Mouse (Mus musculus) erythroblast, embryonic 14.5 days (primary cell): ENCODE results near the gene Izumo2. TPM values are rescaled to one million over a fixed set of nuclear protein-coding genes. Genes with fewer than 3 reads are reported as not detected.

Experiments used
- H3K27me3 ChIP-seq: 2 replicates; pipeline ENCODE4 v1.6.1; 2012; ENCODE audit warnings: inconsistent platforms; ENCODE audit not compliant: control insufficient read depth
- H3K36me3 ChIP-seq: 2 replicates; pipeline ENCODE4 v1.6.1; 2012; ENCODE audit warnings: mild to moderate bottlenecking, inconsistent platforms; ENCODE audit not compliant: control insufficient read depth
- H3K4me1 ChIP-seq: 2 replicates; pipeline ENCODE4 v1.6.1; 2012; ENCODE audit warnings: inconsistent platforms; ENCODE audit not compliant: control insufficient read depth
- H3K4me3 ChIP-seq: replicated peaks from 2 replicates; pipeline ENCODE3; 2012; ENCODE audit warnings: moderate library complexity, mild to moderate bottlenecking, inconsistent platforms
- H3K9me3 ChIP-seq: 2 replicates; pipeline ENCODE4 v1.6.1; 2012; ENCODE audit warnings: low read length, inconsistent platforms, mixed read lengths; ENCODE audit not compliant: control insufficient read depth
- GATA1 ChIP-seq: IDR thresholded peaks from 2 replicates; pipeline ENCODE4 v1.6.1; 2012; ENCODE audit warnings: low read length, inconsistent platforms, mixed read lengths
- TAL1 ChIP-seq: IDR thresholded peaks from 3 replicates; pipeline ENCODE4 v1.6.1; 2012; ENCODE audit warnings: low read length, inconsistent platforms, mixed read lengths
- polyA plus RNA-seq: library from polyadenylated mRNA; stranded (reverse); fragments of >175 nt; gene quantifications from 2 replicates; pipeline ENCODE4 v1.2.3, GENCODE M21; 2012

Izumo2 gene
- polyA plus RNA-seq, 1 experiment = not detected

GRCm38 (mm10) chr7:44672193-44672592, 36.3 kb upstream of the Izumo2 start:
- Histone ChIP-seq H3K4me3 (no peak overlapping the region), H3K27me3 (peaks cover 11% of the 10 kb centered on the region), H3K36me3 (no peaks in the 10 kb centered on the region), H3K4me1 (peaks cover 4% of the 10 kb centered on the region), H3K9me3 (peaks cover 2% of the 10 kb centered on the region)
- TF ChIP-seq TAL1 (no peak), GATA1 (no peak)

DNA sequence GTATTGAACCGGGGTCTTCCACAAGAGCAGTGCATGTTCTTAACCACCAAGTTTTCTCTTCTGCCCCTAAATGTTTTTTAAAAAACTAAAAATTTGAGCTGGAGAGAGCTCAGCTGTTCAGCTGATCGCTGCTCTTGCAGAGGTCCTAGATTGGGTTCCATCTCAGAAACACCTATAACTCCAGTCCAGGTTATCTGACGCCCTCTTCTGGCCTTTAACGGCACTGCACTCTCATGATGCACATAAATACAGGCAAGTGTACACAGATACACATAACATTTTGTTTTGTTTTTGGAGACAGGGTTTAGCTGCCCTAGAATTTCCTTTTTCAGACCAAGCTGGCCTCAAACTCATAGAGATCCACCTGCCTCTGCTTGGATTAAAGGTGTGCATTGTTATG, 34.0 kb upstream of the Izumo2 start:
- no peak overlapping the region for H3K4me3 ChIP-seq
- peaks cover 4% of the 10 kb centered on the region for H3K4me1 ChIP-seq
- H3K27me3 ChIP-seq = peaks cover 11% of the 10 kb centered on the region
- TF ChIP-seq TAL1 (no peak), GATA1 (no peak)
- H3K9me3 ChIP-seq = peaks cover 2% of the 10 kb centered on the region
- no peaks in the 10 kb centered on the region for H3K36me3 ChIP-seq

DNA sequence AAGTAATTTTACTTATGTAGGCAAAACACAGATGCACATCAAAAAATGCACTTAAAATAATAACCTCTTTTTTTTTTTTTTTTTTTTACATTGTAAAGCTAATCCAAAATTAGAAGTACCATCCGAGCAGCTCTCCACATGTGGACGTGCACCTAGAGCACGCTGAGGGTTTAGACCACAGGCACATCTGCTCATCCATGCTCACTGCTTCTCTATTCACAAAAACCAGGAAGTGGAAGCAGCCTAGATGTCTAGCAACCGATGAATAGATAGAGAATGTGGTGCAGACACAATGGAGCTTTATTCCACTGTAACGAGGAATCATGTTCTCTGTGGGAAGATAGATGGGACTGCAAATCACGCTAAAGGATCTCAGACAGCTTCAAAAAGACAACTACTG, 33.4 kb upstream of the Izumo2 start:
- Histone ChIP-seq H3K4me3 (no peak overlapping the region), H3K4me1 (peaks cover 4% of the 10 kb centered on the region), H3K36me3 (no peaks in the 10 kb centered on the region), H3K27me3 (peaks cover 11% of the 10 kb centered on the region), H3K9me3 (peaks cover 2% of the 10 kb centered on the region)
- TF ChIP-seq GATA1 = no peak
- no peak for TF ChIP-seq TAL1

DNA sequence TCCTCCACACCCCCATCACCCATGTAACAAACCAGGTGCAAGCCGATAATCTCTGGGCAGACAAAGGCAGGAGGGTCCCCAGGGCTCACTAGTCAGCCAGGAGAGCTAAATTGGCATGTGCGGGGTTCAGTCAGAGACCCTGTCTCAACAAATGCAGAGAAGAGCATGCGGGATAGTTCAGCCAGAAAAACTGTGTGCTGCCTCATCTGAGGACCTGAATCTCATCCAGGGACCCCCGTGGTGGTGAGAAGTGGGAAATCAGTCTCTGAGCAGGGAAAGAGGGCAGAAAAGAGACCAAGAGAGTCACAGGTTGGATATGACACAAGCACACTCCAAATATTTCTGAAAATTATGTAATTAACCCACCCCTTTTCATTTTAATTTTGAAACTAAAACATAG, 32.4 kb upstream of the Izumo2 start:
- H3K4me1 ChIP-seq = no peaks in the 10 kb centered on the region
- H3K36me3 ChIP-seq = no peaks in the 10 kb centered on the region
- peaks cover 4% of the 10 kb centered on the region; the same call in 1 of the 2 replicates for H3K27me3 ChIP-seq
- TF ChIP-seq TAL1 (no peak), GATA1 (no peak)
- no peak overlapping the region for H3K4me3 ChIP-seq
- H3K9me3 ChIP-seq = peaks cover 2% of the 10 kb centered on the region

GRCm38 (mm10) chr7:44676611-44677010, 31.9 kb upstream of the Izumo2 start:
- H3K4me1 ChIP-seq = no peaks in the 10 kb centered on the region
- TF ChIP-seq GATA1 (no peak), TAL1 (no peak)
- H3K27me3 ChIP-seq = no peaks in the 10 kb centered on the region
- H3K9me3 ChIP-seq = peaks cover 2% of the 10 kb centered on the region
- no peak overlapping the region for H3K4me3 ChIP-seq
- H3K36me3 ChIP-seq = no peaks in the 10 kb centered on the region

- no peaks in the 10 kb centered on the region for H3K9me3 ChIP-seq
- TF ChIP-seq GATA1 = no peak
- TF ChIP-seq TAL1 = no peak
- H3K27me3 ChIP-seq = no peaks in the 10 kb centered on the region
- H3K36me3 ChIP-seq = no peaks in the 10 kb centered on the region
- H3K4me3 ChIP-seq = no peak overlapping the region
- H3K4me1 ChIP-seq = no peaks in the 10 kb centered on the region
Observed at GRCm38 (mm10) chr7:44683656-44684055, 24.9 kb upstream of the Izumo2 start.

GRCm38 (mm10) chr7:44685531-44686402, 22.8 kb upstream of the Izumo2 start:
- H3K9me3 ChIP-seq = no peaks in the 10 kb centered on the region

GRCm38 (mm10) chr7:44688890-44689289, 19.7 kb upstream of the Izumo2 start:
- no peaks in the 10 kb centered on the region for H3K27me3 ChIP-seq
- no peaks in the 10 kb centered on the region for H3K9me3 ChIP-seq
- no peaks in the 10 kb centered on the region for H3K36me3 ChIP-seq
- H3K4me3 ChIP-seq = no peak overlapping the region
- no peaks in the 10 kb centered on the region for H3K4me1 ChIP-seq
- TF ChIP-seq GATA1 (no peak), TAL1 (no peak)

More at GRCm38 (mm10) chr7:44685531-44686402, 22.8 kb upstream of the Izumo2 start:
- H3K4me3 ChIP-seq = no peak overlapping the region
- TF ChIP-seq TAL1 (no peak), GATA1 (no peak)
- H3K27me3 ChIP-seq = no peaks in the 10 kb centered on the region
- H3K4me1 ChIP-seq = no peaks in the 10 kb centered on the region
- H3K36me3 ChIP-seq = no peaks in the 10 kb centered on the region

DNA sequence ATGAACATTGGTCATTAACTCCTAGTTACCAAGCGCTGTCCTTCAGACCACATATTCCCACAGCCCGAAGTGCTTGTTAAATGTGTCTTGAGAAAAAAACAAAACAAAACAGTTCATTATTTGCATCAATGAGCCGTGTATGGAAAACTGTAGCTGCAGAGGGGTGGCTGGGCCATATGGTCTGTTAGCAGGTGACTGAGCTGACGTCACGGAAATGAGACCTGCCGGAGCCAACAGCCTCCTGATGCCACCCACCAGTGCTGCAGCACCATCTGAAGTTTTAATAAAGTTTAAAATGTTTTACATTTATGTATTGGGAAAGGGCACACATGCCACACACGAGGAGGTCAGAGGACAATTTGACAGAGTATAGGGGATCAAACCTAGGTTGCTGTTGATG, 19.2 kb upstream of the Izumo2 start:
- Histone ChIP-seq H3K4me1 (no peaks in the 10 kb centered on the region), H3K9me3 (no peaks in the 10 kb centered on the region)
- TF ChIP-seq TAL1 (no peak), GATA1 (no peak)

More for the DNA sequence above, 19.2 kb upstream of the Izumo2 start:
- H3K27me3 ChIP-seq = no peaks in the 10 kb centered on the region
- H3K36me3 ChIP-seq = no peaks in the 10 kb centered on the region
- H3K4me3 ChIP-seq = no peak overlapping the region
